Mouse (Mus musculus) forebrain, embryonic 14.5 days (tissue): ENCODE measurements around the gene Icam4. TPM values are rescaled to one million over a fixed set of nuclear protein-coding genes. Genes with fewer than 3 reads are reported as not detected.
A peak's percentile ranks its signal among the peaks of the same experiment; 100 is the strongest.

Experiments
- ATAC-seq: fragments of 200-750 bp; cut with Nextera tagmentation; 2 replicates; pipeline ENCODE4 v1.8.0; 2017; ENCODE audit warnings: mild to moderate bottlenecking, moderate library complexity
- DNase-seq: peaks from one replicate; pipeline ENCODE4 v3.0.0-alpha.2; 2015; ENCODE audit warnings: low spot score
- H3K27ac ChIP-seq: fragments of 300-500 bp; sonication (generic); 2 replicates; pipeline ENCODE4 v1.5.1; 2014; ENCODE audit warnings: low read depth, mild to moderate bottlenecking, control low read depth, low read length, moderate library complexity
- H3K27me3 ChIP-seq: fragments of 300-500 bp; sonication (generic); replicated peaks from 2 replicates; pipeline ENCODE4 v1.6.1; 2014; ENCODE audit warnings: low read length, control low read depth, mixed read lengths; ENCODE audit not compliant: control insufficient read depth, insufficient read depth
- H3K36me3 ChIP-seq: fragments of 300-500 bp; sonication (generic); 2 replicates; pipeline ENCODE4 v1.6.1; 2014; ENCODE audit warnings: low read length, control low read depth; ENCODE audit not compliant: control insufficient read depth, insufficient read depth
- H3K4me1 ChIP-seq: fragments of 300-500 bp; sonication (generic); 2 replicates; pipeline ENCODE4 v1.6.1; 2014; ENCODE audit warnings: antibody characterized with exemption, low read length, control low read depth; ENCODE audit not compliant: control insufficient read depth, insufficient read depth
- H3K4me2 ChIP-seq: fragments of 300-500 bp; sonication (generic); 2 replicates; pipeline ENCODE4 v1.6.1; 2014; ENCODE audit warnings: mild to moderate bottlenecking, control low read depth, low read length
- H3K4me3 ChIP-seq: fragments of 300-500 bp; sonication (generic); 2 replicates; pipeline ENCODE4 v1.5.1; 2014; ENCODE audit warnings: low read depth, low read length, control low read depth
- H3K9ac ChIP-seq: fragments of 300-500 bp; sonication (generic); 2 replicates; pipeline ENCODE4 v1.6.1; 2014; ENCODE audit warnings: mild to moderate bottlenecking, low read length, control low read depth, moderate library complexity
- H3K9me3 ChIP-seq: fragments of 300-500 bp; sonication (generic); replicated peaks from 2 replicates; pipeline ENCODE4 v1.6.1; 2016; ENCODE audit warnings: low read length, control low read depth, mixed read lengths; ENCODE audit not compliant: control insufficient read depth
- WGBS: fragments of 180-500 bp; shearing (Covaris S2); extraction: QIAGEN DNeasy Blood & Tissue Kit; methylation state at CpG from one replicate; pipeline ENCODE4 v1.1.7; 2014; 5-methylcytosine and 5-hydroxymethylcytosine counted together
- polyA plus RNA-seq: library from polyadenylated mRNA; unstranded; fragments of >200 nt; fragmentation: Nextera tagmentation; extraction: Ambion mirVana; gene quantifications from 2 replicates; pipeline ENCODE4 v1.2.1, GENCODE M21; 2014

The Icam4 gene
- polyA plus RNA-seq, 1 experiment from 2014 or later = not detected

- no peak overlapping the region for H3K9ac ChIP-seq
- no peak overlapping the region for H3K4me2 ChIP-seq
- 73% methylated on average over 6 of the region's 6 CpGs for WGBS
- H3K36me3 ChIP-seq = no peaks in the 10 kb centered on the region
- no peak overlapping the region for H3K27ac ChIP-seq
- no peak for ATAC-seq
- no peaks in the 10 kb centered on the region for H3K9me3 ChIP-seq
- H3K4me1 ChIP-seq = peaks cover 8% of the 10 kb centered on the region
- H3K4me3 ChIP-seq = no peak overlapping the region
- peaks cover 44% of the 10 kb centered on the region for H3K27me3 ChIP-seq
- DNase-seq = no peak
These were observed 538 bp upstream of the Icam4 start for GRCm38 (mm10) chr9:21028560-21029110.

GRCm38 (mm10) chr9:21030055-21030600 lies 955 bp downstream of the Icam4 start:
- no peak overlapping the region for H3K9ac ChIP-seq
- no peak overlapping the region for H3K4me3 ChIP-seq
- no peaks in the 10 kb centered on the region for H3K36me3 ChIP-seq
- no peaks in the 10 kb centered on the region for H3K9me3 ChIP-seq
- ATAC-seq (no peak), DNase-seq (no peak)
- peak overlapping the region; percentile 94; the same call in 1 of the 2 replicates for H3K4me2 ChIP-seq
- H3K27ac ChIP-seq = no peak overlapping the region
- WGBS = 25% methylated on average over 22 of the region's 22 CpGs
- H3K27me3 ChIP-seq = peaks cover 55% of the 10 kb centered on the region
- peaks cover 8% of the 10 kb centered on the region for H3K4me1 ChIP-seq

- DNase-seq = peak; percentile 83
- Histone ChIP-seq H3K27ac (no peak overlapping the region), H3K9me3 (no peaks in the 10 kb centered on the region), H3K4me3 (peak overlapping the region; percentile 42), H3K4me2 (peak overlapping the region; percentile 94), H3K27me3 (peaks cover 62% of the 10 kb centered on the region), H3K36me3 (no peaks in the 10 kb centered on the region), H3K4me1 (peaks cover 8% of the 10 kb centered on the region), H3K9ac (no peak overlapping the region)
- peak; percentile 47; the same call in 1 of the 2 replicates for ATAC-seq
- WGBS = under 1% methylated on average over 13 of the region's 13 CpGs
These were observed 1.6 kb downstream of the Icam4 start for GRCm38 (mm10) chr9:21030781-21031250.

- H3K9ac ChIP-seq = peak overlapping the region; percentile 52
- no peak overlapping the region for H3K27ac ChIP-seq
- H3K4me1 ChIP-seq = peaks cover 8% of the 10 kb centered on the region
- ATAC-seq = peak; percentile 64
- peak overlapping the region; percentile 94 for H3K4me2 ChIP-seq
- peak; percentile 68 for DNase-seq
- WGBS = under 1% methylated on average over 36 of the region's 36 CpGs
- H3K9me3 ChIP-seq = no peaks in the 10 kb centered on the region
- H3K27me3 ChIP-seq = peaks cover 68% of the 10 kb centered on the region
- no peaks in the 10 kb centered on the region for H3K36me3 ChIP-seq
- peak overlapping the region; percentile 42 for H3K4me3 ChIP-seq
These were observed 2.2 kb downstream of the Icam4 start for GRCm38 (mm10) chr9:21031251-21031895.

GRCm38 (mm10) chr9:21031896-21032351 lies 2.8 kb downstream of the Icam4 start, which contains the start of gene Icam5:
Gene Icam5 (plus strand): TSS chr9:21032073.
- Histone ChIP-seq H3K4me1 (peaks cover 8% of the 10 kb centered on the region), H3K27me3 (peaks cover 73% of the 10 kb centered on the region), H3K36me3 (no peaks in the 10 kb centered on the region), H3K9me3 (no peaks in the 10 kb centered on the region), H3K9ac (peak within 1 kb of the TSS; percentile 52), H3K4me3 (peak within 1 kb of the TSS; percentile 42), H3K27ac (no peak within 1 kb of the TSS), H3K4me2 (peak within 1 kb of the TSS; percentile 94)
- under 1% methylated on average over 35 of the region's 35 CpGs for WGBS
- ATAC-seq = peak; percentile 50; the same call in 1 of the 2 replicates
- DNase-seq = peak; percentile 48

- Histone ChIP-seq H3K27me3 (peaks cover 79% of the 10 kb centered on the region), H3K36me3 (no peaks in the 10 kb centered on the region), H3K4me1 (peaks cover 8% of the 10 kb centered on the region), H3K4me2 (peak overlapping the region; percentile 94), H3K9me3 (no peaks in the 10 kb centered on the region), H3K27ac (no peak overlapping the region), H3K4me3 (peak overlapping the region; percentile 42), H3K9ac (no peak overlapping the region)
- ATAC-seq (no peak), DNase-seq (no peak)
- 4% methylated on average over 7 of the region's 7 CpGs for WGBS
These were observed 3.3 kb downstream of the Icam4 start for GRCm38 (mm10) chr9:21032491-21032890.

- peak; percentile 75 for DNase-seq
- peak overlapping the region; percentile 32; the same call in 1 of the 2 replicates for H3K9ac ChIP-seq
These were observed 4.0 kb downstream of the Icam4 start for GRCm38 (mm10) chr9:21033136-21033535.

GRCm38 (mm10) chr9:21034481-21035085 lies 5.4 kb downstream of the Icam4 start:
- Histone ChIP-seq H3K9ac (no peak overlapping the region), H3K4me3 (no peak overlapping the region), H3K27ac (no peak overlapping the region), H3K36me3 (no peaks in the 10 kb centered on the region), H3K27me3 (peaks cover 89% of the 10 kb centered on the region), H3K9me3 (no peaks in the 10 kb centered on the region; the same call in 1 of the 2 replicates), H3K4me2 (no peak overlapping the region), H3K4me1 (peaks cover 6% of the 10 kb centered on the region)
- no peak for DNase-seq
- ATAC-seq = no peak
- 2% methylated on average over 17 of the region's 17 CpGs for WGBS

More at GRCm38 (mm10) chr9:21033136-21033535, 4.0 kb downstream of the Icam4 start:
- Histone ChIP-seq H3K4me1 (peaks cover 8% of the 10 kb centered on the region), H3K27me3 (peaks cover 85% of the 10 kb centered on the region), H3K9me3 (no peaks in the 10 kb centered on the region), H3K4me3 (peak overlapping the region; percentile 42), H3K36me3 (no peaks in the 10 kb centered on the region), H3K4me2 (peak overlapping the region; percentile 94), H3K27ac (no peak overlapping the region)
- WGBS = 1% methylated on average over 34 of the region's 34 CpGs
- 0 out of 2 replicates have a peak, but pooled peaks have one; percentile 19 for ATAC-seq
